Mouse (Mus musculus) forebrain, embryonic 12.5 days (tissue): ENCODE data around the gene Cadm1. TPM values are rescaled to one million over a fixed set of nuclear protein-coding genes. Genes with fewer than 3 reads are reported as not detected.

ENCODE experiments used
- ATAC-seq: fragments of 200-750 bp; cut with Nextera tagmentation; 2 replicates; pipeline ENCODE4 v1.8.0; 2017; ENCODE audit warnings: moderate TSS enrichment; ENCODE audit not compliant: low FRiP score
- H3K27ac ChIP-seq: fragments of 300-500 bp; sonication (generic); 2 replicates; pipeline ENCODE4 v1.5.1; 2016; ENCODE audit warnings: mild to moderate bottlenecking
- H3K27me3 ChIP-seq: fragments of 300-500 bp; sonication (generic); 2 replicates; pipeline ENCODE4 v1.6.1; 2016; ENCODE audit warnings: mild to moderate bottlenecking
- H3K36me3 ChIP-seq: fragments of 300-500 bp; sonication (generic); replicated peaks from 2 replicates; pipeline ENCODE4 v1.6.1; 2016; ENCODE audit warnings: mild to moderate bottlenecking
- H3K4me1 ChIP-seq: fragments of 300-500 bp; sonication (generic); 2 replicates; pipeline ENCODE4 v1.6.1; 2016
- H3K4me2 ChIP-seq: fragments of 300-500 bp; sonication (generic); 2 replicates; pipeline ENCODE4 v1.6.1; 2016; ENCODE audit warnings: mild to moderate bottlenecking, moderate library complexity
- H3K4me3 ChIP-seq: fragments of 300-500 bp; sonication (generic); replicated peaks from 2 replicates; pipeline ENCODE4 v1.5.1; 2016; ENCODE audit warnings: mild to moderate bottlenecking
- H3K9ac ChIP-seq: fragments of 300-500 bp; sonication (generic); 2 replicates; pipeline ENCODE4 v1.6.1; 2016; ENCODE audit warnings: mild to moderate bottlenecking
- H3K9me3 ChIP-seq: fragments of 300-500 bp; sonication (generic); 2 replicates; pipeline ENCODE4 v1.6.1; 2016
- WGBS: fragments of 180-500 bp; shearing (Covaris S2); methylation state at CpG from one replicate; pipeline ENCODE4 v1.1.7; 2016; 5-methylcytosine and 5-hydroxymethylcytosine counted together
- polyA plus RNA-seq: library from polyadenylated mRNA; unstranded; fragments of >200 nt; fragmentation: Nextera tagmentation; extraction: Ambion mirVana; gene quantifications from 2 replicates; pipeline ENCODE4 v1.2.1, GENCODE M21; 2016

Cadm1 gene
- polyA plus RNA-seq, 1 experiment from 2014 or later = 99.8 TPM

DNA sequence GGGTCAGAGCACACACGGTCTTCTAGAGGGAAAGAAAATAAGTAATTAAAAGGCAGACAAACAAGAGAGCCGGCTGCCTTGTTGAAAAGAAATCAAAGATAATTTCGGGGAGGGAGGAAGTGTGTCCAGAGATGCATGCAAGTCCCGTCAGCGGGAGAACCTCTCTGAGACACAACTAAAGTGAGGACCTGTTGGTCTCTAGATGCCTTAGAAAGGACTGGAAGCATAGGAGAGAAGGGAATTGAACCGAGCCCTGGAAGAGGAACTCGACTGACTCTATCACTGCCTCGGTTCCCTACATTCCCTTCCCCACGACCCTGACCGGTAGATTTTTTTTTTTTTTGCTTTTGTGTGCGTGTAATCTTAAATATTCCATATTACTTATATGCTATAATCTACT lies 791 bp upstream of the Cadm1 start:
- peak overlapping the region; percentile 93 for H3K9ac ChIP-seq
- H3K27me3 ChIP-seq = peaks cover 7% of the 10 kb centered on the region
- H3K9me3 ChIP-seq = no peaks in the 10 kb centered on the region
- H3K4me1 ChIP-seq = peaks cover 30% of the 10 kb centered on the region
- 0 out of 2 replicates have a peak overlapping the region, but pooled peaks have one; percentile 84 for H3K27ac ChIP-seq
- no peak for ATAC-seq
- WGBS = 2% methylated on average over 11 of the region's 11 CpGs
- peak overlapping the region; percentile 73 for H3K4me2 ChIP-seq
- H3K4me3 ChIP-seq = peak overlapping the region; percentile 90
- no peaks in the 10 kb centered on the region for H3K36me3 ChIP-seq

DNA sequence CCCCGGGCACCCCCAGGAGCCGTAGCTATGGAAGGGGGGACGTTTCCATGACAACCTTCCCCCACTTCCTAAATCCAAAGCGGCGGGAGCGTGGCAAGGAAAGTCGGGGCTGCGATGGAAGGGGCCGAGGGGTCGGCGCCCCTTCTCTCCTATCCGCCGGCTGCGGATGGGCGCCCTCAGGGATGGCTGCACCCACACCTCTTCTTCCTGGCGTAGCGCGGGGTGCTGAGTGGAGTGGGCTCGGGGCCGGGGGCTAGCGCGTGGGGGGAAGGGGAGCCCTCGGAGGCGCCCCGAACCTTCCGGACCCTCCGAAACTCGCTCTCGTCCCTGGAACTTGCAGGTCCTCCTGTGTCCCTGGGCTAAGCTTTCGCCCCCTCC lies 560 bp downstream of the Cadm1 start:
- Histone ChIP-seq H3K4me1 (peaks cover 38% of the 10 kb centered on the region), H3K9me3 (no peaks in the 10 kb centered on the region), H3K4me3 (peak overlapping the region; percentile 90), H3K4me2 (peak overlapping the region; percentile 73), H3K27me3 (peaks cover 7% of the 10 kb centered on the region), H3K27ac (peak overlapping the region; percentile 89), H3K36me3 (no peaks in the 10 kb centered on the region), H3K9ac (peak overlapping the region; percentile 93)
- ATAC-seq = peak; percentile 48
- under 1% methylated on average over 15 of the region's 30 CpGs for WGBS

GRCm38 (mm10) chr9:47530922-47531850 lies 1.2 kb downstream of the Cadm1 start:
- peaks cover 38% of the 10 kb centered on the region for H3K4me1 ChIP-seq
- ATAC-seq = peak; percentile 27; the same call in 1 of the 2 replicates
- no peaks in the 10 kb centered on the region for H3K9me3 ChIP-seq
- peak overlapping the region; percentile 73 for H3K4me2 ChIP-seq
- no peaks in the 10 kb centered on the region for H3K36me3 ChIP-seq
- H3K27ac ChIP-seq = peak overlapping the region; percentile 89
- WGBS = under 1% methylated on average over 109 of the region's 110 CpGs
- peak overlapping the region; percentile 93 for H3K9ac ChIP-seq
- H3K27me3 ChIP-seq = peaks cover 7% of the 10 kb centered on the region
- peak overlapping the region; percentile 90 for H3K4me3 ChIP-seq

DNA sequence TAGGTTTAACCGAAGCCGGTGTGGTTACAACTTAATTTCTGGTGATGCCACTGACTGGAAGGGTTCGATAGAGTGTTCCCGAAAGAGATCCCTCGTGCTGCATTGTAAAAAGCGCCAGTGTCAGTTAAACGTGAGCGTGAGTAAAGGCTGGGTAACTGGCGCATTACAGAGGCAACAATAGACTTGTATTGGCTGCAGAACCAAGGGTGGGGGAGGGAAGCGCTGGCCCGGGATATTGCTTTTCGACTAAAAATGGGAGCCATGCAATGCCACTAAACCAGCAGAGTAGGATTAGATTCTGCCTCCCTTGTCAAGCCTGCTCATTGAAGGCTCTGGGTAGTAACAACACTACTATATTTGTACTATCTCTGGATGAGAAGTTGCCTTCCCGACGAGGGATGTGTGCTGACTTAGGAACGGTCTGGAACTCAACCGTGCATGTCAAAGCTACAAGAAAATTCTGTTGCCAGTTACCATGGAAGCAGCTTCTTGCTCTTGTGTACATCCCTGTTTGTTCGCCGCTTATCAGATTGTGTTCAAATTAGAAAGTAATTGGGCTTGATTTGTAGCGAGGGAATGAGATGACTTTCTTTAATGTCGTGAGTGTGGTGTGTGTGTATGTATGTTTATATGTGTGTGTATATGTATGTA lies 2.4 kb downstream of the Cadm1 start:
- Histone ChIP-seq H3K4me3 (peak overlapping the region; percentile 90), H3K27me3 (peaks cover 6% of the 10 kb centered on the region), H3K4me2 (peak overlapping the region; percentile 73), H3K9me3 (no peaks in the 10 kb centered on the region), H3K27ac (no peak overlapping the region), H3K9ac (peak overlapping the region; percentile 93), H3K4me1 (peaks cover 38% of the 10 kb centered on the region), H3K36me3 (peaks cover 3% of the 10 kb centered on the region; the same call in 1 of the 2 replicates)
- 1% methylated on average over 20 of the region's 20 CpGs for WGBS
- ATAC-seq = no peak

DNA sequence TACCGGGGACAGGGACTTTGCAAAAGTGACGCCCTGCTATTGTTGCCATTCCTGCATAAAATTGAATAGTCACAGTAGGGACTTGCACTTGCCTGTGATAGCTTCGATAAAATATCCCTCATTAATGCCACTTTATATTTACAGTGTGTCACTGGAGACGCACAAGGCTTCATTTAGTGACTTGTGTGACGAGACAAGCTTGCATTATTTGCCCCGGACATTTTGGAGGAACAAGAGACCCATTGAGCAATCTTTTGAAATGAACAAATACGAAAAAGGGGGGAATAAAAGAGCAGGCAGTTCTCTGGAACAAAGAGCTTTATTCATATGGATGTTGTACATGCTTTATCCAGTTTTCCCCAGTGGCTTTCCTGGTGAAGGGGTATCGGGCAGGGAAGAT lies 3.5 kb downstream of the Cadm1 start:
- 4% methylated on average over 8 of the region's 8 CpGs for WGBS
- Histone ChIP-seq H3K27me3 (no peaks in the 10 kb centered on the region; the same call in 1 of the 2 replicates), H3K4me3 (peak overlapping the region; percentile 90), H3K27ac (no peak overlapping the region), H3K36me3 (peaks cover 3% of the 10 kb centered on the region; the same call in 1 of the 2 replicates), H3K4me1 (peaks cover 37% of the 10 kb centered on the region), H3K9me3 (no peaks in the 10 kb centered on the region), H3K9ac (peak overlapping the region; percentile 93), H3K4me2 (peak overlapping the region; percentile 73)
- ATAC-seq = no peak

DNA sequence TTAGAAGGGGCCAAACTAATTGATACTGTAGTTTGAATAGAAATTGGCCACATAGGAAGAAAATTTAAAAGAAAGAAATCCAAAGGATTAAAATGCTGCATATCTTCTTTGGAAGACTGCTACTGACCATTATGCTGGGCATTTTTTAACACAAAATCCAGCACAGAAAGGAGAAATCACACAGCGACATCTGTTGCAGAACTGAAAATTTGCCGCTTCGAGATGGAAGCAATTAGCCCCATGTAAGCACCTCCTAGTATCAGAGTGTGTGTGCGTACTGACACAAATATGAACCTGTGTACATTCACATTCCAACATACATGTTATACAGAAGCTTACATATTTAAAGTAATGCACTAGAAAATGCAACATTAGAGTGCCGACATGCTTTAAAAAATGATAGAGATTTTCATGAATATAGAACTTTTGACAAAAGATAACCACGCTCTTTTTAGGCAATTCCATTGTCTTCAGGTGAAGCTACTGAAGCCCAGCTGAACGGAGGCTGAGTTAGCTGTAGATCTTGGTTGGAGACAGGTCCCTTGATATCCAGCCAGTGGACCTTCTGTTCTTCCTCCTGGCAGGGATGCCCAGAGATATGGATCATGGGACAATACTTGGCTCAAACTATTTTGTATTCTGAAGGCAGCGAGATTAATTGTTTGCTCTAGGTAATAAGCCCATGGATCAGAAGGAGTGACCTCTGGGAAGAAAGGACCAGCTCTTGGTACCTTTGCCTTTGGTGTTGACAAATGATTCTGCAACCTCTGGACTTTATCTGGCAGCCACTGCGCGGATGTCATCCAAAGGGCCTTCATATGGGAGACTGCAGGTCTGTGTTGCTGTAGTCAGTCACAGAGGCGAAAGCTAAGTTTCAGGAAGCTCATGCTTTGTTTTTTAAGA lies 4.9 kb downstream of the Cadm1 start:
- no peak for ATAC-seq
- Histone ChIP-seq H3K36me3 (peaks cover 10% of the 10 kb centered on the region; the same call in 1 of the 2 replicates), H3K9ac (no peak overlapping the region), H3K27ac (no peak overlapping the region), H3K9me3 (no peaks in the 10 kb centered on the region), H3K4me1 (peaks cover 30% of the 10 kb centered on the region), H3K4me3 (no peak overlapping the region), H3K27me3 (no peaks in the 10 kb centered on the region; the same call in 1 of the 2 replicates), H3K4me2 (no peak overlapping the region)
- WGBS = 80% methylated on average over 11 of the region's 11 CpGs

- WGBS = 77% methylated on average over 7 of the region's 7 CpGs
- Histone ChIP-seq H3K36me3 (peaks cover 13% of the 10 kb centered on the region), H3K4me2 (no peak overlapping the region), H3K9ac (no peak overlapping the region), H3K4me3 (no peak overlapping the region), H3K27me3 (no peaks in the 10 kb centered on the region), H3K27ac (no peak overlapping the region), H3K4me1 (peaks cover 8% of the 10 kb centered on the region), H3K9me3 (no peaks in the 10 kb centered on the region)
- ATAC-seq = no peak
These were observed 15.3 kb downstream of the Cadm1 start for GRCm38 (mm10) chr9:47545245-47545644.

DNA sequence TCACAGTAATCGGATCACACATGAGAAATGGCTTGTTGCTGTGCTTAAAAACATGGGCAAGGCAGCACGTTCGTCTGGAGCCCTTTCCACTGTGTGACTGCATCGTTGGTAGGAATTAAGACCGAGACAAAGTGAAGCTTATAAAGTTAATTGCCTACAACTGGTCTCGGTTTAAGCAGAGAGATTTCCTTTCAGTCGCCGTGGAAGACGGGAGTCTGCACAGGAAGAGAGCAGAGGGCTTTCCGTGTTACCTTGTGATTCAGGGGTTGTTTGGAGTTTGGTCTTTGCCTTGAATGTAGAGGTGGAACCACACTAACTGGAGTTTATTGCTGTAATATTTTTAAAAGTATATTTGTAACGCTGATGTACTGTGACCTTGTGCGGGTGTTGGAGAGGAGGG lies 15.7 kb downstream of the Cadm1 start:
- 36% methylated on average over 12 of the region's 12 CpGs for WGBS
- Histone ChIP-seq H3K9ac (no peak overlapping the region), H3K36me3 (peaks cover 13% of the 10 kb centered on the region), H3K4me3 (no peak overlapping the region), H3K27ac (no peak overlapping the region), H3K9me3 (no peaks in the 10 kb centered on the region), H3K4me1 (peaks cover 8% of the 10 kb centered on the region), H3K27me3 (no peaks in the 10 kb centered on the region), H3K4me2 (no peak overlapping the region)
- no peak for ATAC-seq

DNA sequence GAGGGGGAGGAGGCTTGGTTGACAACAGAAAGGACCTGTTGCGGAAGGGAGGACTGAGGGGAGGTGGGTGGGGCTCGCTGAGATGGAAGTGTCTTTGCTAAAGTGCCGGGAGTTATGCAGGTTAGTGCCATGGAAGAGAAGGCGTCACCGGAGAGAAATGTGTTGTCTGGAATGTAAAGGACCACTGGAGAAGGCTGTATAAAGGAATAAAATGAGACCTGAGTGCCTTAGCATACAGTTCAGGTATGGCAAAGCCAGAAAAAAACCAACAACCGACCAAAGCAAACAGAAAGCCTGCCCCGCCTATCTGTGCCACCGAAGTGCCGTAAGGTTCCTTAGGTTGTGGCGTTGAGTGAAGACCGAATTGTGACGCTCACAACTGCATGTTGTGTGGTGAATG lies 18.4 kb downstream of the Cadm1 start:
- no peak overlapping the region for H3K27ac ChIP-seq
- no peaks in the 10 kb centered on the region for H3K27me3 ChIP-seq
- peaks cover 13% of the 10 kb centered on the region for H3K36me3 ChIP-seq
- 90% methylated on average over 12 of the region's 12 CpGs for WGBS
- no peak for ATAC-seq
- peaks cover 8% of the 10 kb centered on the region for H3K4me1 ChIP-seq
- no peak overlapping the region for H3K9ac ChIP-seq
- no peak overlapping the region for H3K4me3 ChIP-seq
- H3K4me2 ChIP-seq = no peak overlapping the region
- H3K9me3 ChIP-seq = no peaks in the 10 kb centered on the region

GRCm38 (mm10) chr9:47548916-47549315 lies 18.9 kb downstream of the Cadm1 start:
- Histone ChIP-seq H3K9ac (no peak overlapping the region), H3K9me3 (no peaks in the 10 kb centered on the region), H3K27ac (no peak overlapping the region), H3K36me3 (peaks cover 8% of the 10 kb centered on the region), H3K4me3 (no peak overlapping the region), H3K27me3 (no peaks in the 10 kb centered on the region), H3K4me1 (peaks cover 8% of the 10 kb centered on the region), H3K4me2 (no peak overlapping the region)
- 83% methylated on average over 5 of the region's 5 CpGs for WGBS
- no peak for ATAC-seq

DNA sequence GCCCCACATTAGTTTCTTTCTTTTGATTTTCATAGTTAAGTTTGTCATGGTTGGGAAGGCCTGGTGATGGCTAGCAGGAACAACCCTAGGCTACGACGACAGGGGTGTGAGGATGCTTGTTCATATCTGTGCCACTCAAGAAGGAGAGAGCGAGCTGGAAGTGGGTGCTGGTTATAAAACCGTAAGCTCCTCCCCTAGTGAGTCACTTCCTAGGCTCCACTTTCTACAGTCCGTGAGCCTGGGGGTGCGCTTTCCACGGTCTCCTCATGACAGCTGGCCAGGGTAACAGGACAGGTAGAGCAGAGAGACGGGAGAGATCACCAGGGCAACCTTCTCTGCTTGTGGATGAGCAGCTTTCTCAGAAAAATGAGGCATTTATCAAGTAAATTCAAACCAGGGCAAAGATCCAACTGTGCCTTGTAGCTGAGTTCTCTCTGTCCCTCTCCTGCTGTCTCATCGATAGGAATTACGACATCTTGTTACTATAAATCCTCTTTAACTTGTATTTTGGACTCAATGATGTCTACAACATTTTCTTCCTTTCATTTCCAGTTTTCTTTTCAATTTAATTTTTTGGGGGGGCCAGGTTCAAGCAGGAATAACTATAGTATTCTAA lies 23.1 kb downstream of the Cadm1 start:
- Histone ChIP-seq H3K27ac (no peak overlapping the region), H3K4me1 (peaks cover 8% of the 10 kb centered on the region; the same call in 1 of the 2 replicates), H3K27me3 (no peaks in the 10 kb centered on the region), H3K36me3 (peaks cover 8% of the 10 kb centered on the region; the same call in 1 of the 2 replicates), H3K4me2 (no peak overlapping the region), H3K9ac (no peak overlapping the region), H3K9me3 (no peaks in the 10 kb centered on the region), H3K4me3 (no peak overlapping the region)
- WGBS = 91% methylated on average over 10 of the region's 10 CpGs
- ATAC-seq = no peak
